Mouse (Mus musculus): Measurements from ENCODE around the gene Bckdk. TPM values are rescaled to one million over a fixed set of nuclear protein-coding genes. Genes with fewer than 3 reads are reported as not detected.
"Not testable (repeated sequence)": the region's sequence is repeated elsewhere in the genome, so short reads cannot be mapped to it uniquely, and the experiment has no call there.

The Bckdk gene
- total RNA-seq, 2 experiments from 2014 or later: 36.9 to 41.7 TPM

- no peak overlapping the region for H3K27ac ChIP-seq
- TF ChIP-seq CTCF (conservative IDR thresholded peaks at IDR 0.05): no peak
- H3K4me3 ChIP-seq: no peak overlapping the region
- no peak for DNase-seq (ENCODE audit: low spot score in 2 of 2)
Observed at GRCm38 (mm10) chr7:127880431-127880830, 23.5 kb upstream of the Bckdk start.

DNA sequence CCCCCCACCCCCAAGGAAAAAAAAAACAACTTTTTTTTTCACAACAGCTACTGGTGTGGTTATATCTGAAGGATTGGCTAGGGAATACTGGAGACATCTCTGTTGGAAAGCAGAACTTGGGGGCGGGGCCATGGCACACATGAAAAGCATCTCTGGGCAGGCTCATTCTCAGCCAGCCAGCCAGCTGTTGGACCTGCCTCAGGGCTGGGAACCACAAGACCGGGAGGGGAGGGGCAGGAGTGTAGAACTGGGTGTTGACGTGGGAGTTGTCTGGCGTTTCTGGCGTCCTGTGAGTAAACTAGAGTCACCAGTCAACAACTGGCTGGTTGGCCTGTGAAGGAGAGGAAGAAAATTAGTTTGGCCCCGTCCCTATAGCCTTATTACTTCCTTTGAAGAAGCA, 17.9 kb upstream of the Bckdk start:
- Histone ChIP-seq H3K27ac (peak overlapping the region; percentile 53), H3K4me3 (no peak overlapping the region)
- no peak for TF ChIP-seq CTCF (conservative IDR thresholded peaks at IDR 0.05)
- DNase-seq (ENCODE audit: low spot score in 2 of 2): peak in 1 of 2 experiments; percentile 46

DNA sequence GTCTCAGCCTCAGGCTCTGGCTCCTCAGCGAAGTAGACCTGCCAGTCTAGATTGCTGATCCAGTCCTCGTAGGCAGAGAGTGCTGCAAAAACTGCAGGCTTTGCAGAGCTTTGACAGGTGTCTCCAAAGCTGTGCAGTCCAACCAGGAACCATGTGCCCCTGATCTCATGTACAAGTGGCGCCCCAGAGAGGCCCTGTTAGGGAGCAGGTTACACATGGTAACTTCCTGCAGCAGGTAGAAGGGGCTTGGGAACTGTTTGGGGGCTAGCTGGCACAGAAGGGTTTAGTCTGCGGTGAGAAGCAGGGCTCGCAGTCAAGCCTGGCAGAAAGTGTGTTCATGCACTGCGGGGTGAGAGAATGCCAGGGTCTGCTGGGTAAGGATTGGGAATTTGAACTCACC, 17.3 kb upstream of the Bckdk start:
- DNase-seq (ENCODE audit: low spot score in 2 of 2): no peak
- no peak overlapping the region for H3K4me3 ChIP-seq
- peak overlapping the region; percentile 53 for H3K27ac ChIP-seq
- TF ChIP-seq CTCF (conservative IDR thresholded peaks at IDR 0.05): no peak

GRCm38 (mm10) chr7:127887191-127887590, 16.7 kb upstream of the Bckdk start:
- TF ChIP-seq CTCF (conservative IDR thresholded peaks at IDR 0.05): no peak
- DNase-seq (ENCODE audit: low spot score in 2 of 2): no peak
- peak overlapping the region; percentile 25; the same call in 1 of the 2 replicates for H3K27ac ChIP-seq
- no peak overlapping the region for H3K4me3 ChIP-seq

- no peak overlapping the region for H3K4me3 ChIP-seq
- no peak for TF ChIP-seq CTCF (conservative IDR thresholded peaks at IDR 0.05)
- no peak overlapping the region for H3K27ac ChIP-seq
- DNase-seq (ENCODE audit: low spot score in 2 of 2): no peak
Observed at GRCm38 (mm10) chr7:127887781-127888180, 16.1 kb upstream of the Bckdk start.

DNA sequence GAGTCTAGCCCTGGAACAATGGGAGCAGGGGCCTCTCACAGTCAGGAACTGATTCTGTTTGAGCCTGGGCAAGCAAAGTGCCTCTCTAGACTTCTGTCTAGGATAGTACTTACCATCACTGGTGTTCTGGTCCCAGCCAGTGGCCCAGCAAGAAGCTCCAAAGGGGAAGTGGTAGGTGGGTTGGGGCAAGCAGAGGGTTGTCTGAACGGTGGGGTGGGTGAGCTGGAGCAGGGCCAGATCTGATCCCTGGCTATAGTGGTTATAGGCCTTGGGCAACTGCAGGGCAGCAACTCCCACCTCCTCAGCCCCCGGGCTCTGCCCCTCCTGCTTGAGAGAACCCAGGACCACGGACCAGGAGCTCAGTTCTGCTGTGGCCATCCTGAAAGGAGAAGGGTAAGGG, 15.1 kb upstream of the Bckdk start:
- no peak for TF ChIP-seq CTCF (conservative IDR thresholded peaks at IDR 0.05)
- no peak overlapping the region for H3K4me3 ChIP-seq
- no peak overlapping the region for H3K27ac ChIP-seq
- DNase-seq (ENCODE audit: low spot score in 2 of 2): no peak

GRCm38 (mm10) chr7:127890798-127891197, 13.1 kb upstream of the Bckdk start, which contains the start of gene Prss53:
Prss53 (minus strand) TSS chr7:127890970.
- TF ChIP-seq CTCF (conservative IDR thresholded peaks at IDR 0.05): no peak
- no peak for DNase-seq (ENCODE audit: low spot score in 2 of 2)
- no peak within 1 kb of the TSS for H3K27ac ChIP-seq
- H3K4me3 ChIP-seq: no peak within 1 kb of the TSS

- no peak overlapping the region for H3K27ac ChIP-seq
- no peak for DNase-seq (ENCODE audit: low spot score in 2 of 2)
- TF ChIP-seq CTCF (conservative IDR thresholded peaks at IDR 0.05): no peak
- H3K4me3 ChIP-seq: peak overlapping the region; percentile 65
Observed at GRCm38 (mm10) chr7:127894480-127894879, 9.4 kb upstream of the Bckdk start.

DNA sequence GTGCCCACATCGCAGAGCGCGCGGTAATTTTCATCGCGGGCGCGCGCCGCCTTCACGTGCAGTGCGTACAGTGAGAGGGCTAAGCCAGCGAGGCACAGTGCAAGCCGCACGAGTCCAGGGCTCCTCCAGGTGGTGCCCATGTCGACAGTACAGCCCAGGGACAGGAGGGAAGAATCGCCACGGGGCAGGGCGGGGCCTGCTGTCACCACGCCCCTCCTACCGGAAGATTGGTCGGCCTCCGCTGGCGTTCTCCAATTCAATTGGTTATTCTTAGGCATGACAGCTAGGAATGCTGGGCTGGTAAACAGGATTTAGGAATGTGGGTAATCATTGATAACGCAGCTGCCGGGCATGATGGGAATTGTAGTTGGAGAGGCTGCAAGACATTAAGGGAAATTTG, 8.4 kb upstream of the Bckdk start, which contains the start of the genes Gm21974 and Vkorc1:
Gene Gm21974, minus strand, starts transcription at position 13 of the 400 bp plus-strand sequence.
Gene Vkorc1, minus strand, starts transcription at position 176 of the 400 bp plus-strand sequence.
- Histone ChIP-seq H3K27ac (peak within 1 kb of the TSS; percentile 86), H3K4me3 (peak within 1 kb of the TSS; percentile 65)
- peak; percentile 54 for TF ChIP-seq CTCF (conservative IDR thresholded peaks at IDR 0.05)
- peak; percentile 92 to 96 for DNase-seq (ENCODE audit: low spot score in 2 of 2)

GRCm38 (mm10) chr7:127895891-127896290, 8.0 kb upstream of the Bckdk start:
- peak overlapping the region; percentile 65; the same call in 1 of the 2 replicates for H3K4me3 ChIP-seq
- H3K27ac ChIP-seq: peak overlapping the region; percentile 69; the same call in 1 of the 2 replicates
- DNase-seq (ENCODE audit: low spot score in 2 of 2): not testable (repeated sequence)

DNA sequence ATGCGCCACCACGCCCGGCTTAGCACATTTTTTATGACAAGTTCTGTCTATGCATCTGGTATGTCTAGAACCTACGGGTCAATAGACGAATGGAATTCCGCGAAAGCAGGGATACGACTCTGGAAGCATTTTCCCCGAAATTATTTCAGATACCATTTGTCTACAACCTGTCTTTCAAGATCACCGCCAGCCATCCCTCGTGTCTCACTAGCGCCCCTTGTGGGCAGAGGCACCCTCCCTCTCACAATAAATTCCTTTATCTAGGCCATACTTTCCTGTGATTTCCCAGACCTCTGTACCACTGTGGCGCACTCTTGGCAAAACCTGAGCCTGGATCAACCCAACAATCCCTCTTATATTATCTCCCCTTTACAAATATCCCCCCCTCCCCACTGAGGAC, 7.5 kb upstream of the Bckdk start:
- no peak overlapping the region for H3K4me3 ChIP-seq
- peak; percentile 86 for TF ChIP-seq CTCF (conservative IDR thresholded peaks at IDR 0.05)
- DNase-seq (ENCODE audit: low spot score in 2 of 2): peak; percentile 39 to 62
- no peak overlapping the region for H3K27ac ChIP-seq

- Histone ChIP-seq H3K27ac (no peak overlapping the region), H3K4me3 (no peak overlapping the region)
- DNase-seq (ENCODE audit: low spot score in 2 of 2): no peak
- TF ChIP-seq CTCF (conservative IDR thresholded peaks at IDR 0.05): no peak
Observed at GRCm38 (mm10) chr7:127897542-127897941, 6.3 kb upstream of the Bckdk start.

DNA sequence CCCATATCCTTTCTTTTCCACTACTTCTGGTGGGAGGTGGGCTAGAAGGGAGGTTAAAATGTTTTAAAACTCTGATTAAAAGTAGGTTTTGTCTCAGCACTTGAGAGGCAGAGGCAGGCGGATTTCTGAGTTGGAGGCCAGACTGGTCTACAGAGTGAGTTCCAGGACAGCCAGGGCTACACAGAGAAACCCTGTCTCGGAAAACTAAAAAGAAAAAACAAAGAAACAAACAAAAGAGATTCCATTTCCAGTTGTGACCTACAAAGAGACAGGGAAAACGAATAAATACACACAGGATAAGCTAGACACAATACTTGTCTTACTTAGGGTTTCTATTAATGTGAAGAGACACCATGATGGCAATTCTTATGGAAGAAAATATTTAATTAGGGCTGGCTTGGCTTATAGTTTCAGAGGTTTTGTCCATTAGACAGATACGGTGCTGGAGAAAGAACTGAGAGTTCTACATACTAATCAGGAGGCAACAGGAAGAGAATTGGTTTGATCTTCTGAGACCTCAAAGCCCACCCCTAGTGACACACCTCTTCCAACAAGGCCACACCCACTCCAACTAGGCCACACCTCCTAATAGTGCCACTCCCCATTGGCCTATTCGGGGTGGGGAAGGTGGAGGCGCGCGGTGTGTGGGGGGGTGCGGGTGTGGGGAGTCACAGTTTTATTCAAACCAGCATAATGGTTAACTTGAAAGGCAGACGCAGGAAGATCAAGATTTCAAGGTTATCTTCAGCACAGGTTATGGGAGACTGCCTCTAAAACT, 5.5 kb upstream of the Bckdk start:
- Histone ChIP-seq H3K4me3 (no peak overlapping the region), H3K27ac (no peak overlapping the region)
- DNase-seq (ENCODE audit: low spot score in 2 of 2): no peak
- TF ChIP-seq CTCF (conservative IDR thresholded peaks at IDR 0.05): no peak

- no peak for DNase-seq (ENCODE audit: low spot score in 2 of 2)
- Histone ChIP-seq H3K4me3 (no peak overlapping the region), H3K27ac (no peak overlapping the region)
- TF ChIP-seq CTCF (conservative IDR thresholded peaks at IDR 0.05): no peak
Observed at GRCm38 (mm10) chr7:127899997-127900396, 3.9 kb upstream of the Bckdk start.
